Mouse (Mus musculus): Measurements from ENCODE around the gene Etl4. TPM values are rescaled to one million over a fixed set of nuclear protein-coding genes. Genes with fewer than 3 reads are reported as not detected.

Etl4 gene
- polyA plus RNA-seq, 1 experiment from 2014 or later = 10.8 TPM

DNA sequence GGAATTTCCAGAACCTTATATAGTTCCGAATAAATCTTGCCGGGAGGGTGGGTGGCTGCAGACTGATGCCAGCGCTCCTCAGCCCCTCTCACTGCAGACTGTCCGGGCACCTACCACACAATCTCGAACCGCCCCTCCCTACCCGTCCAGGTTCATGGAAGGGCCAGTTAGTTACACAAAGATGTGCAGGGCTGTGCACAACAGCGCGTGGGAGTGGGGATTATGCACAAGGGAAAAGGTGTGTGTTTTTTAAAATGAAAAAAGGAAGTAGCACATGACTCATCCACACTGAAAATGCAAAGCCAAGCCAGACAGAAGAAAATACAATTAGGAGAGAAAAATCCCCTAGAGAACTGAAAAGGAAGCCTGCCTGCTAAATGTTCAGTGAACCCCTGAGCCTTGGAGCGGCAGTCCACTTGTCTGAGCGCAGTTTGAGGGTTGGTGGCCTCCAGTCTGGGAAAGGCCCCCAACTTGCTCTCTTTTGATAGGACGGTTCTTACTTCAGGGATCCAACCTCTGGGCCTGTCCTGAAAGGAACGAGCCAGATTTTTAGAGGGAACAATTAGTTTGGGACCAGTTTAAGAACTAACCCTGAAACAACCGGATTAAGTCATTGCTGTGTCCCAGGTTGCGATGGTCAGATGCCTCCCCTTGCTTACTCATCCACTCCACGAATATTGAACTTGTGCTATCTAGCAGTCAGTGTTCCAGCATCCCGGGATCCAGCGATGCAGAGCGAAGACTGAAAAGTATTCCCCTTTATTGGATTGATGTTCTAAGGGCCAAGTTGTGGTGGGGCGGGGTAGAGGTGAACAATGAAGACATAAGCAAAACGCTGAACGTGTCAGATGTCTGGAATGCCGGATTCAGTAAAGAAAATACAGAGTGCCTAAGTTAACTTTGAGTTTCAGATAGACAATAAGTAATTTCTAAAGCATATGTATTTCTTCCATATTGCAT, 611.3 kb downstream of the Etl4 start:
- peak; percentile 47; the same call in 1 of the 2 replicates for ATAC-seq (replicated peaks; ENCODE audit: extremely low read depth, insufficient read depth, low FRiP score)
- peaks cover 8% of the 10 kb centered on the region for H3K4me1 ChIP-seq (ENCODE audit: control insufficient read depth, insufficient read depth, low read length)
- no peaks in the 10 kb centered on the region for H3K27me3 ChIP-seq (ENCODE audit: control insufficient read depth, insufficient read depth, low read length)
- peak overlapping the region; percentile 91 for H3K4me2 ChIP-seq (ENCODE audit: low read depth, low read length)
- peak overlapping the region; percentile 71 for H3K4me3 ChIP-seq (ENCODE audit: low read length)
- WGBS = 28% methylated on average over 23 of the region's 23 CpGs
- no peaks in the 10 kb centered on the region for H3K36me3 ChIP-seq (ENCODE audit: control insufficient read depth, insufficient read depth)
- H3K9me3 ChIP-seq (replicated peaks; ENCODE audit: control insufficient read depth, low read length) = no peaks in the 10 kb centered on the region
- H3K27ac ChIP-seq (ENCODE audit: low read length) = peak overlapping the region; percentile 84
- H3K9ac ChIP-seq (ENCODE audit: low read length) = peak overlapping the region; percentile 79

DNA sequence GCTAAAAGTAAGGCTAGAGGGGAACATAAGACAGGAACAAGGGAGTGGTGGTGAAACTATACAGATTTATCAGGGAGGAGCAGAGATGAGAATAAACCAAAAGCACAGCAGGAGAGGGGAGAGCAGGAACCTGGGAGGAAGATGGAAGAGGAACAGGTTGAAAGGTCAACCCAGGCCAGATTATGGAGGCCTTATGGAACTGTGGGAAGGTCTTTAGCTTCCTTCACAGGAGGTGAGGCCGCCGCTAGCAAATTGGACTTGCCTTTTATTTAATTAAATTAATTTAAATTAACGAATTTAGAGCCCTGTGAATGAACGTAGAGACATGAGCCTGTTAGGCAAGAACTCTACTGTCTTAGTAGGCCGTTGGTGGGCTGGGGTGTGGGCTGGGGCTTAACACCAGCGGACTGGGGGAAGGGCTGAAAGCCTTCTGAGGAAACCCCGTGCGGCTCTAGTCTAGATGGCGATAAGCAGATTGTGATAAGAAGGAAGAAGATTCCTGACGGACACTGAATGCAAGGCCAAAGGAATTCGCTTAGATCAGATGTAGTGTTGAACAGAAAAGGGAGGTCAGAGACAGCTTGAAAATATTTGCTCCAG, 612.2 kb downstream of the Etl4 start:
- Histone ChIP-seq H3K27me3 (ENCODE audit: control insufficient read depth, insufficient read depth, low read length) (no peaks in the 10 kb centered on the region), H3K4me2 (ENCODE audit: low read depth, low read length) (peak overlapping the region; percentile 27), H3K27ac (ENCODE audit: low read length) (0 out of 2 replicates have a peak overlapping the region, but pooled peaks have one; percentile 13), H3K9ac (ENCODE audit: low read length) (no peak overlapping the region), H3K36me3 (ENCODE audit: control insufficient read depth, insufficient read depth) (no peaks in the 10 kb centered on the region), H3K4me3 (ENCODE audit: low read length) (no peak overlapping the region), H3K4me1 (ENCODE audit: control insufficient read depth, insufficient read depth, low read length) (peaks cover 13% of the 10 kb centered on the region), H3K9me3 (replicated peaks; ENCODE audit: control insufficient read depth, low read length) (no peaks in the 10 kb centered on the region)
- 56% methylated on average over 11 of the region's 11 CpGs for WGBS
- ATAC-seq (replicated peaks; ENCODE audit: extremely low read depth, insufficient read depth, low FRiP score) = no peak

DNA sequence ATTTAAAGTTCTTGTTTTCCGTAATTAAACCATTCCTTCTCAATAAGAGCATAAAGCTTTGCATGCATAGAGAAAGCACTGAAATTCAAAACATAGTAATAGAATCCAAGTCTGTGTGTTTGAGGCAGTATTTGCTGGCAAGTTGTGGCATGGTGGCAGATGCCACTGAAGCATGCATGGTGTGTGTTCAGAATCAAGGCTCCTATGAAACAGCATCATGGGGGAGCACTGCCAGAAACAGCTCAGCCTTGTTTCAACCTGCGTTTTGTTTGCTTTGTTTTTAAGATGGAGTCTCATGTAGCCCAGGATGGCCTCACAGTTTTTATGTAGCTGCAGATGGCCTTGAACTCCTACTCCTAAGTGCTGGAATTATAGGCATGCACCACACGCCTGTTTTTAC, 614.1 kb downstream of the Etl4 start:
- peaks cover 13% of the 10 kb centered on the region for H3K4me1 ChIP-seq (ENCODE audit: control insufficient read depth, insufficient read depth, low read length)
- no peak overlapping the region for H3K4me2 ChIP-seq (ENCODE audit: low read depth, low read length)
- no peak overlapping the region for H3K4me3 ChIP-seq (ENCODE audit: low read length)
- no peak for ATAC-seq (replicated peaks; ENCODE audit: extremely low read depth, insufficient read depth, low FRiP score)
- WGBS = 83% methylated on average over 3 of the region's 3 CpGs
- H3K9me3 ChIP-seq (replicated peaks; ENCODE audit: control insufficient read depth, low read length) = no peaks in the 10 kb centered on the region
- H3K36me3 ChIP-seq (ENCODE audit: control insufficient read depth, insufficient read depth) = no peaks in the 10 kb centered on the region
- H3K9ac ChIP-seq (ENCODE audit: low read length) = no peak overlapping the region
- no peak overlapping the region for H3K27ac ChIP-seq (ENCODE audit: low read length)
- H3K27me3 ChIP-seq (ENCODE audit: control insufficient read depth, insufficient read depth, low read length) = no peaks in the 10 kb centered on the region

GRCm38 (mm10) chr2:20525879-20526593, 616.5 kb downstream of the Etl4 start:
- no peak overlapping the region for H3K4me3 ChIP-seq (ENCODE audit: low read length)
- WGBS = 27% methylated on average over 4 of the region's 4 CpGs
- no peak overlapping the region for H3K4me2 ChIP-seq (ENCODE audit: low read depth, low read length)
- no peaks in the 10 kb centered on the region for H3K27me3 ChIP-seq (ENCODE audit: control insufficient read depth, insufficient read depth, low read length)
- H3K36me3 ChIP-seq (ENCODE audit: control insufficient read depth, insufficient read depth) = no peaks in the 10 kb centered on the region
- H3K9ac ChIP-seq (ENCODE audit: low read length) = no peak overlapping the region
- peak; percentile 38; the same call in 1 of the 2 replicates for ATAC-seq (replicated peaks; ENCODE audit: extremely low read depth, insufficient read depth, low FRiP score)
- peaks cover 9% of the 10 kb centered on the region; the same call in 1 of the 2 replicates for H3K4me1 ChIP-seq (ENCODE audit: control insufficient read depth, insufficient read depth, low read length)
- no peaks in the 10 kb centered on the region for H3K9me3 ChIP-seq (replicated peaks; ENCODE audit: control insufficient read depth, low read length)
- H3K27ac ChIP-seq (ENCODE audit: low read length) = peak overlapping the region; percentile 49

- Histone ChIP-seq H3K4me3 (ENCODE audit: low read length) (no peak overlapping the region), H3K27me3 (ENCODE audit: control insufficient read depth, insufficient read depth, low read length) (no peaks in the 10 kb centered on the region), H3K4me2 (ENCODE audit: low read depth, low read length) (no peak overlapping the region), H3K27ac (ENCODE audit: low read length) (peak overlapping the region; percentile 49), H3K9ac (ENCODE audit: low read length) (no peak overlapping the region), H3K36me3 (ENCODE audit: control insufficient read depth, insufficient read depth) (no peaks in the 10 kb centered on the region), H3K9me3 (replicated peaks; ENCODE audit: control insufficient read depth, low read length) (no peaks in the 10 kb centered on the region), H3K4me1 (ENCODE audit: control insufficient read depth, insufficient read depth, low read length) (peaks cover 7% of the 10 kb centered on the region; the same call in 1 of the 2 replicates)
- no peak for ATAC-seq (replicated peaks; ENCODE audit: extremely low read depth, insufficient read depth, low FRiP score)
- WGBS = 99% methylated on average over 3 of the region's 3 CpGs
Observed at GRCm38 (mm10) chr2:20526856-20527255, 617.3 kb downstream of the Etl4 start.

DNA sequence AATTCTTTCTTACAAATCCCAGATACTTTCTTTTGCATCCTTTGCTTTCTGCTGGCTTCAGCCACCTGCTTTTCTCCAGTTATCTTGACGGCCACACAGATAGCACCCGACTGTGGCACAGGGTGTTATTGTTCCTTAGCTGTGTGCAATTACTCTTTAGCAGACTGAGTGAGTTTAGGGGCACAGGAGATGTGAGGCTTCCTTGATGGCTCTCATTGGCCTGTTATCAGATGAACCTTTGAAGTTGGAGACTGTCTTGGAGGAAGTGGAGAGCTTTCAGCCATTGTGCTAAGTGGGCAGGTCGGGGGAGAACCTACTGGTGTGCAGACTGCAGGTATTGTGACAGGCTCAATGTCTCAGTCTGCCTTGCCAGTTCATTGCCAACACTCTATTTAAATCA, 623.0 kb downstream of the Etl4 start:
- Histone ChIP-seq H3K27me3 (ENCODE audit: control insufficient read depth, insufficient read depth, low read length) (no peaks in the 10 kb centered on the region), H3K9ac (ENCODE audit: low read length) (no peak overlapping the region), H3K9me3 (replicated peaks; ENCODE audit: control insufficient read depth, low read length) (no peaks in the 10 kb centered on the region), H3K4me2 (ENCODE audit: low read depth, low read length) (no peak overlapping the region), H3K36me3 (ENCODE audit: control insufficient read depth, insufficient read depth) (no peaks in the 10 kb centered on the region; the same call in 1 of the 2 replicates), H3K4me1 (ENCODE audit: control insufficient read depth, insufficient read depth, low read length) (no peaks in the 10 kb centered on the region), H3K27ac (ENCODE audit: low read length) (no peak overlapping the region), H3K4me3 (ENCODE audit: low read length) (no peak overlapping the region)
- WGBS = 26% methylated on average over 3 of the region's 3 CpGs
- no peak for ATAC-seq (replicated peaks; ENCODE audit: extremely low read depth, insufficient read depth, low FRiP score)

DNA sequence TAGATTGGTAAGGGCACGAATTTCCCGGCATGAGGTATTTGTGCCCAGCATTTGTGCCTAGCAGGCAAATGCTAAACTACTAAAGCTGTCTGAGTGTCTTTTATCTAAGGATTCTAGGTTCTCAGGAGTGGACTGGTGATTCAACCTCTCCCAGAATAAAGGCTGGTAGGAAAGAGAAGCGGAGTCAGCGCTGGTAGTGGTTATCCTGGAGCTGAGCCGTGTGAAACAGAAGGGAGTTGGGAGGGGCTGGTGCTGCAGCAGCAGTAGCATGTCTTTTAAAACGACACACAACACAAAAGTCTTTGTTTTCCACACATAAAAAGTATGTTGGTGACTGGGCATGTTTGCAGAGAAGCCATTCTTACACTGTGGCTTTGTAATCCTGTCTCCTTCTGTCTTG, 628.2 kb downstream of the Etl4 start:
- no peak overlapping the region for H3K27ac ChIP-seq (ENCODE audit: low read length)
- H3K9ac ChIP-seq (ENCODE audit: low read length) = no peak overlapping the region
- H3K27me3 ChIP-seq (ENCODE audit: control insufficient read depth, insufficient read depth, low read length) = no peaks in the 10 kb centered on the region
- H3K36me3 ChIP-seq (ENCODE audit: control insufficient read depth, insufficient read depth) = no peaks in the 10 kb centered on the region; the same call in 1 of the 2 replicates
- ATAC-seq (replicated peaks; ENCODE audit: extremely low read depth, insufficient read depth, low FRiP score) = no peak
- WGBS = 64% methylated on average over 6 of the region's 6 CpGs
- H3K4me3 ChIP-seq (ENCODE audit: low read length) = no peak overlapping the region
- H3K9me3 ChIP-seq (replicated peaks; ENCODE audit: control insufficient read depth, low read length) = no peaks in the 10 kb centered on the region
- H3K4me1 ChIP-seq (ENCODE audit: control insufficient read depth, insufficient read depth, low read length) = no peaks in the 10 kb centered on the region
- H3K4me2 ChIP-seq (ENCODE audit: low read depth, low read length) = no peak overlapping the region

- Histone ChIP-seq H3K4me2 (ENCODE audit: low read depth, low read length) (no peak overlapping the region), H3K4me1 (ENCODE audit: control insufficient read depth, insufficient read depth, low read length) (no peaks in the 10 kb centered on the region), H3K27me3 (ENCODE audit: control insufficient read depth, insufficient read depth, low read length) (no peaks in the 10 kb centered on the region), H3K36me3 (ENCODE audit: control insufficient read depth, insufficient read depth) (no peaks in the 10 kb centered on the region), H3K9me3 (replicated peaks; ENCODE audit: control insufficient read depth, low read length) (no peaks in the 10 kb centered on the region), H3K4me3 (ENCODE audit: low read length) (no peak overlapping the region), H3K9ac (ENCODE audit: low read length) (no peak overlapping the region), H3K27ac (ENCODE audit: low read length) (no peak overlapping the region)
- WGBS = 61% methylated on average over 4 of the region's 4 CpGs
- no peak for ATAC-seq (replicated peaks; ENCODE audit: extremely low read depth, insufficient read depth, low FRiP score)
Observed at GRCm38 (mm10) chr2:20538871-20539270, 629.3 kb downstream of the Etl4 start.
